Mouse (Mus musculus) lung, postnatal 0 days (tissue): Measurements from ENCODE around the gene Cyp27b1.

ENCODE experiments used
- CTCF ChIP-seq: IDR thresholded peaks from 2 replicates; pipeline ENCODE4 v1.5.1; 2016; ENCODE audit warnings: antibody characterized with exemption, mild to moderate bottlenecking
- EP300 ChIP-seq: IDR thresholded peaks from 2 replicates; pipeline ENCODE4 v1.6.1; 2016; ENCODE audit warnings: antibody characterized with exemption, mild to moderate bottlenecking, control low read depth

DNA sequence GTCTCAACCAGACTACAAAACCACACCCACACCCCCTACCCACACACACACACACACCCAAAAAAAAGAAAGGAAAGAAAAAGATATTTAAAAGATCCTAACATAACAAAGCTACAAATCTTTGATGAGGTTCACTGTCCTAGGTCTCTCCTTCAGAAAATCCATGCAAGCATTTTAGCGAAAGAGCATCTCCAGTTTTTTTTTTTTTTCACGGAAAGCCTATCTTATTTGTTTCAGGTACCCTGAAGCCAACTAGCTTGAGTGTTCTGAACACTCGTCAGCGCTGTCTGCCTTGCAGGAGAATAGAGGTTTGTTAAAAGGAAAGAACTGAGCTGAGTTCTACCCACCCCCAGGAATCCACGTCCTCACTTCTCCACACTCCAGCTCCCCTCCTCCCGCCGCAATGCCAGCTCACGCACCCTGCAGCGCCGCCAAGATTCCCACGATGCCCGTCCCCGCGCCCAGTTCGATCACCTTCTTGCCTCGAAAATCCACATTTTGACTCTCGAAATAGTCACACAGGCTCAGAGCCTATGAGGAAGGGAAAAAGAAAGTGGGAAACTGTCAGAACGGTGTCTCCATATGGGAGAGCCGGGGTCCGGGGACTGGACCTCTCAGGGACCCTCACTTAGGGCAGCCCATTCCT is 7.4 kb upstream of the Cyp27b1 start:
- no peak for TF ChIP-seq EP300
- no peak for TF ChIP-seq CTCF
